Mouse (Mus musculus) spleen, postnatal 4 days (tissue): Measurements from ENCODE around the gene Rab3a.
A peak's percentile ranks its signal among the peaks of the same experiment; 100 is the strongest.

ENCODE experiments used
- DNase-seq, 2 experiments: peaks; one replicate each; pipeline ENCODE4 v3.0.0; 2022; ENCODE audit warnings: low spot score in 2 of 2

Gene Rab3a

GRCm38 (mm10) chr8:70801156-70801555, 46.7 kb downstream of the Rab3a start:
- DNase-seq, result no peak

GRCm38 (mm10) chr8:70801830-70802229, 47.4 kb downstream of the Rab3a start:
- DNase-seq, result no peak

- no peak for DNase-seq
Measured at GRCm38 (mm10) chr8:70802786-70803510, 48.5 kb downstream of the Rab3a start.

- peak; percentile 81 to 88 for DNase-seq
Measured at GRCm38 (mm10) chr8:70803761-70804480, 49.4 kb downstream of the Rab3a start.

- DNase-seq, result peak; percentile 86 to 93
Measured at GRCm38 (mm10) chr8:70804481-70805206, 50.2 kb downstream of the Rab3a start, which contains the start of gene Mast3. TSS of gene Mast3 (minus strand) at chr8:70805054.

GRCm38 (mm10) chr8:70806541-70806940, 52.1 kb downstream of the Rab3a start:
- peak in 1 of 2 experiments; percentile 67 for DNase-seq

- no peak for DNase-seq
Measured at GRCm38 (mm10) chr8:70807304-70807703, 52.8 kb downstream of the Rab3a start.

- no peak for DNase-seq
Measured at GRCm38 (mm10) chr8:70808239-70808638, 53.8 kb downstream of the Rab3a start, which contains the start of gene Il12rb1. TSS of gene Il12rb1 (plus strand) at chr8:70808449.
